Mouse (Mus musculus): ENCODE measurements around the gene Zfp273. TPM values are rescaled to one million over a fixed set of nuclear protein-coding genes. Genes with fewer than 3 reads are reported as not detected.
"Not testable (repeated sequence)": the region's sequence is repeated elsewhere in the genome, so short reads cannot be mapped to it uniquely, and the experiment has no call there.

Gene Zfp273
- total RNA-seq, 2 experiments from 2014 or later = 5.9 to 6.0 TPM

GRCm38 (mm10) chr13:67864764-67865350 is 51.3 kb downstream of the Zfp273 start:
- no peak for ATAC-seq (replicated peaks; ENCODE audit: poor library complexity)

DNA sequence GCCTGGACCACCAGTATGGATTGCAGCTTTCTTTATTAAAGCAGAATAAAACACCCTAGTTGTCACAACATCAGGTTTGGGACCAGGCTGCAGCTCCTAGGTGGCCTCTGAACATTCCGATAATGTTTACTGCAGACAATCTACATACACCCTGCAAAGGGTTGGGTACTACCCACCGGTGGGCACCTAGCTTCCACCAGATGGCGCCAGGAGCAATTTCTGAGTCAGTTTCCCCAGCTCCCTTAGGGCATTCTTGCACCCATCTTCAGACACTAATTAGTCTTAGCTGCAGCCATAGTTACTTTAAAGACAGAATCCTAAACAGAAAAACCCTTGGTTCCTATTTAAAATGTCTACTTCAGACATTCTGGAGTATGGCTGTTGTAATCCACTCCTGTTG is 54.4 kb downstream of the Zfp273 start:
- ATAC-seq (replicated peaks; ENCODE audit: poor library complexity) = 0 out of 2 replicates have a peak, but pooled peaks have one; percentile 39

DNA sequence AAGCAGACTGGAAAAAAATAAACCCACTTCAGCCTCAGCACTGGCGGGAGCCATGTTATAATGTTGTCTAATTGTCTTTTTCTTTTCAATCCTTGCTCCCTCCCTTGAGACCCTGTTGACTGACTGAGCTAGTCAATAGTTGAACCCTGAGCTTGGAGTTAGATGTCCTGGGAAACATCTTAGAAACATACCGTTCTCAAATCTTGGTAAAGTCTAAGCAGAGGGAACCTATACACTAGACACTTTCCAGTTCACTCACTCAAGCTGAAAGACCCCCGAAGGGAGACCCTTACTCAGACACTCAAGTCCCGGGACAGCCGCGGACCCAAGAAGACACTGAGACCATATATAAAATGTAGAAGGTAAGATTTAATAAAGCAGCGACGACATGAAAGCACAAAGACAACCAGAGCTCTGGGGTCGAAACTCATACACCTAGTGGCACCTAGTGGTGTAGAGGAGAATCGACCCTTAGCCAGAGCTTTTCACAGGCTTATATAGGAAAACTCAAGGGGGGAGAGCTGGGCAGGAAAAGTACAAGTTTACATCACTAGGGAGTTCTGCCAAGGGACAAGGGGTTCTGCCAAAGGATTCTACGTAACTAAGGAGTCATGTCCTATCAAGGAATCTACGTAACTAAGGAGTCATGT is 62.6 kb downstream of the Zfp273 start:
- ATAC-seq (replicated peaks; ENCODE audit: poor library complexity) = not testable (repeated sequence)

Other genes with a start within 250 kb of the Zfp273 start
- 14.6 and 16.7 TPM in 2 replicates for gene Zfp729b, start 204.0 kb upstream of the Zfp273 start, total RNA-seq (2015)
- 14.6 and 15.4 TPM in 2 replicates for gene Zfp729b, start 204.0 kb upstream of the Zfp273 start, total RNA-seq (2017)
- 2.3 TPM in 1 of 2 replicates, not detected in the other for gene Gm49345, start 176.0 kb upstream of the Zfp273 start, total RNA-seq (2015)
- gene Gm49345, start 176.0 kb upstream of the Zfp273 start, total RNA-seq (2017) = not detected in 2 replicates
- 8.5 and 14.1 TPM in 2 replicates for gene Zfp729a, start 175.9 kb upstream of the Zfp273 start, total RNA-seq (2015)
- 9.3 and 13.5 TPM in 2 replicates for gene Zfp729a, start 175.9 kb upstream of the Zfp273 start, total RNA-seq (2017)
- 12.8 and 14.1 TPM in 2 replicates for gene Zfp738, start 126.7 kb upstream of the Zfp273 start, total RNA-seq (2015)
- 12.1 and 20.7 TPM in 2 replicates for gene Zfp738, start 126.7 kb upstream of the Zfp273 start, total RNA-seq (2017)
- gene Zfp65, start 84.6 kb upstream of the Zfp273 start, total RNA-seq (2015) = 19.3 TPM in 2 replicates
- 12.3 and 20.4 TPM in 2 replicates for gene Zfp65, start 84.6 kb upstream of the Zfp273 start, total RNA-seq (2017)
- gene Zfp85, start 58.5 kb upstream of the Zfp273 start, total RNA-seq (2015) = 8.0 and 9.5 TPM in 2 replicates
- gene Zfp85, start 58.5 kb upstream of the Zfp273 start, total RNA-seq (2017) = 6.7 and 8.7 TPM in 2 replicates
- 3.6 and 4.4 TPM in 2 replicates for gene Zfp493, start 34.0 kb upstream of the Zfp273 start, total RNA-seq (2015)
- 1.2 and 2.1 TPM in 2 replicates for gene Zfp493, start 34.0 kb upstream of the Zfp273 start, total RNA-seq (2017)
- 2.8 TPM in 1 of 2 replicates, not detected in the other for gene Gm10037, start 17.4 kb downstream of the Zfp273 start, total RNA-seq (2015)
- 4.9 TPM in 1 of 2 replicates, not detected in the other for gene Gm10037, start 17.4 kb downstream of the Zfp273 start, total RNA-seq (2017)
- not detected in 2 replicates for gene BC048507, start 49.6 kb downstream of the Zfp273 start, total RNA-seq (2015)
- not detected in 2 replicates for gene BC048507, start 49.6 kb downstream of the Zfp273 start, total RNA-seq (2017)

All from megakaryocyte progenitor cell, adult 5-6 weeks (primary cell).